Mouse (Mus musculus) liver, adult 2 months (tissue): ENCODE results near the gene Gcnt7.

Source experiments
- CTCF ChIP-seq: fragments of 200-500 bp; IDR thresholded peaks from 2 replicates; pipeline ENCODE4 v1.5.1; 2011; ENCODE audit warnings: low read depth, low read length, control low read depth
- POLR2A ChIP-seq: fragments of 200-500 bp; IDR thresholded peaks from 2 replicates; pipeline ENCODE4 v1.6.1; 2011; ENCODE audit warnings: low read length, control low read depth; ENCODE audit not compliant: insufficient read depth; ENCODE audit errors: extremely low read depth

GRCm38 (mm10) chr2:172411091-172411490, 47.3 kb downstream of the Gcnt7 start:
- TF ChIP-seq CTCF (no peak), POLR2A (no peak)
